Mouse (Mus musculus) myocyte (in vitro differentiated cells): ENCODE measurements at regions not wholly inside any gene's neighbourhood (a gene's known extent, or its start where the extent isn't known, plus 50 kb on each side); places are given as distances from the start of the nearest gene placed in this dataset.

Experiments used
- H3K27me3 ChIP-seq: one replicate; pipeline ENCODE4 v1.6.1; 2011; ENCODE audit not compliant: control insufficient read depth, insufficient read depth, insufficient read length
- H3K36me3 ChIP-seq: one replicate; pipeline ENCODE4 v1.6.1; 2011; ENCODE audit not compliant: control insufficient read depth, insufficient read depth
- H3K4me2 ChIP-seq: one replicate; pipeline ENCODE4 v1.6.1; 2011; ENCODE audit warnings: low read depth, control low read depth
- H3K4me3 ChIP-seq: one replicate; pipeline ENCODE4 v1.5.1; 2011; ENCODE audit warnings: mild to moderate bottlenecking, control low read depth, moderate library complexity
- H3K79me2 ChIP-seq: one replicate; pipeline ENCODE4 v1.6.1; 2011; ENCODE audit not compliant: control insufficient read depth, insufficient read depth
- H3ac ChIP-seq: one replicate; pipeline ENCODE4 v1.6.1; 2011; ENCODE audit not compliant: control insufficient read depth, insufficient read length
- CEBPB ChIP-seq: IDR thresholded peaks from 2 replicates; pipeline ENCODE4 v1.6.1; 2011; ENCODE audit warnings: mild to moderate bottlenecking, moderate library complexity; ENCODE audit not compliant: poor library complexity, insufficient read depth, severe bottlenecking
- E2F4 ChIP-seq: IDR thresholded peaks from one replicate; pipeline ENCODE4 v1.6.1; 2011; ENCODE audit warnings: mild to moderate bottlenecking, control low read depth, moderate library complexity; ENCODE audit not compliant: insufficient read depth
- MAX ChIP-seq: IDR thresholded peaks from one replicate; pipeline ENCODE4 v1.6.1; 2011; ENCODE audit warnings: low read depth, mild to moderate bottlenecking, control low read depth
- MYOD1 ChIP-seq, 3 experiments: IDR thresholded peaks; one replicate each; pipeline ENCODE4 v1.6.1; 2011; ENCODE audit warnings: control low read depth in 2 of 3, low read depth in 2 of 3, mild to moderate bottlenecking in 2 of 3, moderate library complexity in 1 of 3; ENCODE audit not compliant: insufficient read length in 2 of 3, control insufficient read depth in 1 of 3
- MYOG ChIP-seq, 3 experiments: IDR thresholded peaks; one replicate each; pipeline ENCODE4 v1.6.1; 2011; ENCODE audit warnings: control low read depth in 2 of 3, low read depth in 2 of 3, mild to moderate bottlenecking in 2 of 3; ENCODE audit not compliant: insufficient read length in 2 of 3, control insufficient read depth in 1 of 3, insufficient read depth in 1 of 3
- POLR2A ChIP-seq: IDR thresholded peaks from one replicate; pipeline ENCODE4 v1.6.1; 2011; ENCODE audit warnings: low read depth, mild to moderate bottlenecking, control low read depth, moderate library complexity; ENCODE audit not compliant: insufficient read length
- POLR2AphosphoS2 ChIP-seq: IDR thresholded peaks from one replicate; pipeline ENCODE4 v1.6.1; 2011; ENCODE audit warnings: low read depth, control low read depth; ENCODE audit not compliant: insufficient read length
- REST ChIP-seq: IDR thresholded peaks from one replicate; pipeline ENCODE4 v1.6.1; 2011; ENCODE audit warnings: mild to moderate bottlenecking, control low read depth, moderate library complexity; ENCODE audit not compliant: insufficient read depth, insufficient read length
- SRF ChIP-seq: IDR thresholded peaks from one replicate; pipeline ENCODE4 v1.6.1; 2011; ENCODE audit warnings: low read depth; ENCODE audit not compliant: control insufficient read depth, insufficient read length
- TCF12 ChIP-seq: IDR thresholded peaks from one replicate; pipeline ENCODE4 v1.6.1; 2011; ENCODE audit warnings: mild to moderate bottlenecking, control low read depth; ENCODE audit not compliant: poor library complexity, insufficient read depth, severe bottlenecking
- TCF3 ChIP-seq: IDR thresholded peaks from one replicate; pipeline ENCODE4 v1.6.1; 2011; ENCODE audit warnings: low read depth, control low read depth; ENCODE audit not compliant: insufficient read length
- USF1 ChIP-seq: IDR thresholded peaks from one replicate; pipeline ENCODE4 v1.6.1; 2011; ENCODE audit warnings: low read depth, mild to moderate bottlenecking, control low read depth, moderate library complexity

GRCm38 (mm10) chr17:84895526-84895925 is 61.0 kb upstream of the Ppm1b start:
- no peak overlapping the region for H3K4me3 ChIP-seq
- TF ChIP-seq MAX (no peak), MYOD1 (IDR thresholded peaks at IDR 0.05; ENCODE audit: control insufficient read depth in 1 of 3, insufficient read length in 2 of 3, low read depth in 2 of 3) (no peak), POLR2A (no peak), USF1 (no peak), TCF12 (no peak), REST (no peak), MYOG (IDR thresholded peaks at IDR 0.05; ENCODE audit: control insufficient read depth in 1 of 3, insufficient read depth in 1 of 3, insufficient read length in 2 of 3, low read depth in 2 of 3) (no peak), POLR2AphosphoS2 (no peak)

GRCm38 (mm10) chr17:84896572-84896971 is 60.0 kb upstream of the Ppm1b start:
- Histone ChIP-seq H3K4me3 (no peak overlapping the region), H3K79me2 (no peaks in the 10 kb centered on the region), H3K36me3 (no peaks in the 10 kb centered on the region), H3K4me2 (no peak overlapping the region), H3ac (no peak overlapping the region), H3K27me3 (no peaks in the 10 kb centered on the region)
- TF ChIP-seq SRF (no peak), E2F4 (no peak)

More at GRCm38 (mm10) chr17:84895526-84895925, 61.0 kb upstream of the Ppm1b start:
- no peaks in the 10 kb centered on the region for H3K27me3 ChIP-seq
- no peaks in the 10 kb centered on the region for H3K79me2 ChIP-seq
- H3K36me3 ChIP-seq, result no peaks in the 10 kb centered on the region
- no peak overlapping the region for H3K4me2 ChIP-seq
- H3ac ChIP-seq, result no peak overlapping the region

GRCm38 (mm10) chr17:84898407-84898806 is 58.1 kb upstream of the Ppm1b start:
- Histone ChIP-seq H3K79me2 (no peaks in the 10 kb centered on the region), H3ac (no peak overlapping the region), H3K4me2 (no peak overlapping the region), H3K27me3 (no peaks in the 10 kb centered on the region), H3K36me3 (no peaks in the 10 kb centered on the region), H3K4me3 (no peak overlapping the region)
- TF ChIP-seq MYOG (IDR thresholded peaks at IDR 0.05; ENCODE audit: control insufficient read depth in 1 of 3, insufficient read depth in 1 of 3, insufficient read length in 2 of 3, low read depth in 2 of 3) (no peak), MAX (no peak), SRF (no peak), MYOD1 (IDR thresholded peaks at IDR 0.05; ENCODE audit: control insufficient read depth in 1 of 3, insufficient read length in 2 of 3, low read depth in 2 of 3) (no peak), POLR2A (no peak), TCF3 (no peak), POLR2AphosphoS2 (no peak), USF1 (no peak), TCF12 (no peak), CEBPB (no peak), E2F4 (no peak), REST (no peak)

GRCm38 (mm10) chr17:84903625-84904337 is 52.8 kb upstream of the Ppm1b start:
- no peak overlapping the region for H3ac ChIP-seq
- H3K79me2 ChIP-seq, result no peaks in the 10 kb centered on the region
- H3K27me3 ChIP-seq, result no peaks in the 10 kb centered on the region
- no peak overlapping the region for H3K4me3 ChIP-seq
- H3K4me2 ChIP-seq, result peak overlapping the region; percentile 44
- H3K36me3 ChIP-seq, result no peaks in the 10 kb centered on the region
- TF ChIP-seq MYOG (IDR thresholded peaks at IDR 0.05; ENCODE audit: control insufficient read depth in 1 of 3, insufficient read depth in 1 of 3, insufficient read length in 2 of 3, low read depth in 2 of 3) (peak in 2 of 3 experiments; percentile 15 to 73), REST (no peak), MYOD1 (IDR thresholded peaks at IDR 0.05; ENCODE audit: control insufficient read depth in 1 of 3, insufficient read length in 2 of 3, low read depth in 2 of 3) (peak in 1 of 3 experiments; percentile 55)
